Mouse (Mus musculus): Measurements from ENCODE around the gene T.

GRCm38 (mm10) chr17:8433978-8434960 is at the start of gene T:
- no peak for TF ChIP-seq CTCF (IDR thresholded peaks at IDR 0.05; ENCODE audit: control insufficient read depth, insufficient read depth, insufficient replicate concordance, low read depth, low read length)
- no peak for TF ChIP-seq POLR2A (IDR thresholded peaks at IDR 0.05; ENCODE audit: control insufficient read depth, low read depth, low read length)
